Mouse (Mus musculus): Measurements from ENCODE around the gene Hist2h2bb. TPM values are rescaled to one million over a fixed set of nuclear protein-coding genes. Genes with fewer than 3 reads are reported as not detected.

Hist2h2bb gene
- polyA plus RNA-seq, 1 experiment from 2014 or later, result 1.1 TPM

GRCm38 (mm10) chr3:96228828-96229227, 40.7 kb upstream of the Hist2h2bb start:
- 0 out of 2 replicates have a peak, but pooled peaks cover 4% of the 10 kb centered on the region for H3K4me1 ChIP-seq (ENCODE audit: control insufficient read depth, insufficient read depth, low read length)
- no peak overlapping the region for H3K4me3 ChIP-seq (ENCODE audit: low read depth, low read length)
- 73% methylated on average over 2 of the region's 2 CpGs for WGBS
- H3K9ac ChIP-seq (ENCODE audit: low read depth, low read length), result no peak overlapping the region
- H3K36me3 ChIP-seq (ENCODE audit: control insufficient read depth, insufficient read depth, low read length), result no peaks in the 10 kb centered on the region
- no peak overlapping the region for H3K27ac ChIP-seq (ENCODE audit: low read length)
- H3K9me3 ChIP-seq (replicated peaks; ENCODE audit: control insufficient read depth, low read length, poor library complexity, severe bottlenecking), result no peaks in the 10 kb centered on the region
- no peaks in the 10 kb centered on the region for H3K27me3 ChIP-seq (ENCODE audit: control insufficient read depth, insufficient read depth, low read depth, low read length)
- H3K4me2 ChIP-seq (ENCODE audit: low read length), result no peak overlapping the region
- ATAC-seq, result no peak

GRCm38 (mm10) chr3:96230404-96230803, 39.1 kb upstream of the Hist2h2bb start:
- H3K36me3 ChIP-seq (ENCODE audit: control insufficient read depth, insufficient read depth, low read length), result no peaks in the 10 kb centered on the region
- no peaks in the 10 kb centered on the region for H3K27me3 ChIP-seq (ENCODE audit: control insufficient read depth, insufficient read depth, low read depth, low read length)
- H3K4me2 ChIP-seq (ENCODE audit: low read length), result no peak overlapping the region
- H3K27ac ChIP-seq (ENCODE audit: low read length), result no peak overlapping the region
- no peak for ATAC-seq
- 83% methylated on average over 2 of the region's 2 CpGs for WGBS
- H3K4me3 ChIP-seq (ENCODE audit: low read depth, low read length), result no peak overlapping the region
- H3K4me1 ChIP-seq (ENCODE audit: control insufficient read depth, insufficient read depth, low read length), result no peaks in the 10 kb centered on the region
- H3K9ac ChIP-seq (ENCODE audit: low read depth, low read length), result no peak overlapping the region
- H3K9me3 ChIP-seq (replicated peaks; ENCODE audit: control insufficient read depth, low read length, poor library complexity, severe bottlenecking), result no peaks in the 10 kb centered on the region

GRCm38 (mm10) chr3:96230910-96231757, 38.4 kb upstream of the Hist2h2bb start:
- H3K4me1 ChIP-seq (ENCODE audit: control insufficient read depth, insufficient read depth, low read length), result no peaks in the 10 kb centered on the region
- H3K9me3 ChIP-seq (replicated peaks; ENCODE audit: control insufficient read depth, low read length, poor library complexity, severe bottlenecking), result no peaks in the 10 kb centered on the region
- H3K27me3 ChIP-seq (ENCODE audit: control insufficient read depth, insufficient read depth, low read depth, low read length), result no peaks in the 10 kb centered on the region
- H3K4me3 ChIP-seq (ENCODE audit: low read depth, low read length), result no peak overlapping the region
- 83% methylated on average over 4 of the region's 4 CpGs for WGBS
- no peak for ATAC-seq
- H3K27ac ChIP-seq (ENCODE audit: low read length), result no peak overlapping the region
- no peak overlapping the region for H3K9ac ChIP-seq (ENCODE audit: low read depth, low read length)
- H3K36me3 ChIP-seq (ENCODE audit: control insufficient read depth, insufficient read depth, low read length), result no peaks in the 10 kb centered on the region
- H3K4me2 ChIP-seq (ENCODE audit: low read length), result no peak overlapping the region

- no peak for ATAC-seq
- Histone ChIP-seq H3K4me1 (ENCODE audit: control insufficient read depth, insufficient read depth, low read length) (no peaks in the 10 kb centered on the region), H3K27me3 (ENCODE audit: control insufficient read depth, insufficient read depth, low read depth, low read length) (no peaks in the 10 kb centered on the region), H3K36me3 (ENCODE audit: control insufficient read depth, insufficient read depth, low read length) (no peaks in the 10 kb centered on the region), H3K27ac (ENCODE audit: low read length) (no peak overlapping the region), H3K9me3 (replicated peaks; ENCODE audit: control insufficient read depth, low read length, poor library complexity, severe bottlenecking) (no peaks in the 10 kb centered on the region), H3K4me2 (ENCODE audit: low read length) (no peak overlapping the region), H3K4me3 (ENCODE audit: low read depth, low read length) (no peak overlapping the region), H3K9ac (ENCODE audit: low read depth, low read length) (no peak overlapping the region)
- WGBS, result 65% methylated on average over 2 of the region's 2 CpGs
Observed at GRCm38 (mm10) chr3:96231758-96232120, 37.8 kb upstream of the Hist2h2bb start.

- Histone ChIP-seq H3K27me3 (ENCODE audit: control insufficient read depth, insufficient read depth, low read depth, low read length) (no peaks in the 10 kb centered on the region), H3K27ac (ENCODE audit: low read length) (no peak overlapping the region), H3K4me3 (ENCODE audit: low read depth, low read length) (no peak overlapping the region), H3K4me1 (ENCODE audit: control insufficient read depth, insufficient read depth, low read length) (peaks cover 9% of the 10 kb centered on the region), H3K36me3 (ENCODE audit: control insufficient read depth, insufficient read depth, low read length) (no peaks in the 10 kb centered on the region), H3K4me2 (ENCODE audit: low read length) (no peak overlapping the region), H3K9ac (ENCODE audit: low read depth, low read length) (no peak overlapping the region), H3K9me3 (replicated peaks; ENCODE audit: control insufficient read depth, low read length, poor library complexity, severe bottlenecking) (no peaks in the 10 kb centered on the region)
- WGBS, result 88% methylated on average over 2 of the region's 2 CpGs
- no peak for ATAC-seq
Observed at GRCm38 (mm10) chr3:96234914-96235313, 34.6 kb upstream of the Hist2h2bb start.

GRCm38 (mm10) chr3:96235836-96236235, 33.7 kb upstream of the Hist2h2bb start:
- H3K9me3 ChIP-seq (replicated peaks; ENCODE audit: control insufficient read depth, low read length, poor library complexity, severe bottlenecking), result no peaks in the 10 kb centered on the region
- no peak overlapping the region for H3K4me2 ChIP-seq (ENCODE audit: low read length)
- WGBS, result 72% methylated on average over 3 of the region's 3 CpGs
- H3K4me3 ChIP-seq (ENCODE audit: low read depth, low read length), result no peak overlapping the region
- no peak for ATAC-seq
- H3K4me1 ChIP-seq (ENCODE audit: control insufficient read depth, insufficient read depth, low read length), result peaks cover 11% of the 10 kb centered on the region
- no peaks in the 10 kb centered on the region for H3K36me3 ChIP-seq (ENCODE audit: control insufficient read depth, insufficient read depth, low read length)
- no peaks in the 10 kb centered on the region for H3K27me3 ChIP-seq (ENCODE audit: control insufficient read depth, insufficient read depth, low read depth, low read length)
- H3K27ac ChIP-seq (ENCODE audit: low read length), result no peak overlapping the region
- H3K9ac ChIP-seq (ENCODE audit: low read depth, low read length), result no peak overlapping the region

- Histone ChIP-seq H3K36me3 (ENCODE audit: control insufficient read depth, insufficient read depth, low read length) (no peaks in the 10 kb centered on the region), H3K9me3 (replicated peaks; ENCODE audit: control insufficient read depth, low read length, poor library complexity, severe bottlenecking) (no peaks in the 10 kb centered on the region), H3K4me2 (ENCODE audit: low read length) (no peak overlapping the region), H3K4me3 (ENCODE audit: low read depth, low read length) (no peak overlapping the region), H3K9ac (ENCODE audit: low read depth, low read length) (no peak overlapping the region), H3K27me3 (ENCODE audit: control insufficient read depth, insufficient read depth, low read depth, low read length) (no peaks in the 10 kb centered on the region), H3K4me1 (ENCODE audit: control insufficient read depth, insufficient read depth, low read length) (peaks cover 13% of the 10 kb centered on the region), H3K27ac (ENCODE audit: low read length) (no peak overlapping the region)
- WGBS, result 90% methylated on average over 4 of the region's 4 CpGs
- no peak for ATAC-seq
Observed at GRCm38 (mm10) chr3:96236834-96237334, 32.7 kb upstream of the Hist2h2bb start.

- Histone ChIP-seq H3K4me3 (ENCODE audit: low read depth, low read length) (no peak overlapping the region), H3K4me1 (ENCODE audit: control insufficient read depth, insufficient read depth, low read length) (peaks cover 13% of the 10 kb centered on the region), H3K4me2 (ENCODE audit: low read length) (peak overlapping the region; percentile 45), H3K27me3 (ENCODE audit: control insufficient read depth, insufficient read depth, low read depth, low read length) (no peaks in the 10 kb centered on the region), H3K9ac (ENCODE audit: low read depth, low read length) (no peak overlapping the region), H3K27ac (ENCODE audit: low read length) (no peak overlapping the region), H3K9me3 (replicated peaks; ENCODE audit: control insufficient read depth, low read length, poor library complexity, severe bottlenecking) (no peaks in the 10 kb centered on the region), H3K36me3 (ENCODE audit: control insufficient read depth, insufficient read depth, low read length) (no peaks in the 10 kb centered on the region)
- ATAC-seq, result no peak
- 26% methylated on average over 7 of the region's 7 CpGs for WGBS
Observed at GRCm38 (mm10) chr3:96237335-96237903, 32.1 kb upstream of the Hist2h2bb start.

- Histone ChIP-seq H3K4me2 (ENCODE audit: low read length) (peak overlapping the region; percentile 45), H3K27me3 (ENCODE audit: control insufficient read depth, insufficient read depth, low read depth, low read length) (no peaks in the 10 kb centered on the region), H3K4me1 (ENCODE audit: control insufficient read depth, insufficient read depth, low read length) (peaks cover 13% of the 10 kb centered on the region), H3K9me3 (replicated peaks; ENCODE audit: control insufficient read depth, low read length, poor library complexity, severe bottlenecking) (no peaks in the 10 kb centered on the region), H3K36me3 (ENCODE audit: control insufficient read depth, insufficient read depth, low read length) (no peaks in the 10 kb centered on the region), H3K9ac (ENCODE audit: low read depth, low read length) (0 out of 2 replicates have a peak overlapping the region, but pooled peaks have one; percentile 21), H3K27ac (ENCODE audit: low read length) (no peak overlapping the region), H3K4me3 (ENCODE audit: low read depth, low read length) (peak overlapping the region; percentile 24)
- WGBS, result 1% methylated on average over 12 of the region's 12 CpGs
- ATAC-seq, result no peak
Observed at GRCm38 (mm10) chr3:96237904-96238511, 31.5 kb upstream of the Hist2h2bb start.
